Mouse (Mus musculus): ENCODE measurements around the gene Dpt. TPM values are rescaled to one million over a fixed set of nuclear protein-coding genes. Genes with fewer than 3 reads are reported as not detected.
"Not testable (repeated sequence)": the region's sequence is repeated elsewhere in the genome, so short reads cannot be mapped to it uniquely, and the experiment has no call there.

Dpt gene
- polyA plus RNA-seq, 1 experiment from 2014 or later, result 115 TPM

- H3K4me3 ChIP-seq (replicated peaks); H3K9me3 ChIP-seq (replicated peaks); H3K27me3 ChIP-seq; ATAC-seq (ENCODE audit: insufficient number of reproducible peaks, low FRiP score, low TSS enrichment, low read depth); H3K27ac ChIP-seq (replicated peaks); H3K4me2 ChIP-seq (replicated peaks); H3K9ac ChIP-seq; H3K36me3 ChIP-seq; H3K4me1 ChIP-seq: not testable (repeated sequence)
- 91% methylated on average over 12 of the region's 12 CpGs for whole genome bisulfite sequencing
Observed at GRCm38 (mm10) chr1:164790296-164790695, 6.1 kb upstream of the Dpt start.

- ATAC-seq (ENCODE audit: insufficient number of reproducible peaks, low FRiP score, low TSS enrichment, low read depth), result no peak
- no peak overlapping the region for H3K9ac ChIP-seq
- no peaks in the 10 kb centered on the region for H3K27me3 ChIP-seq
- 70% methylated on average over 4 of the region's 4 CpGs for WGBS
- H3K4me2 ChIP-seq (replicated peaks), result no peak overlapping the region
- no peaks in the 10 kb centered on the region for H3K9me3 ChIP-seq (replicated peaks)
- no peak overlapping the region for H3K27ac ChIP-seq (replicated peaks)
- H3K36me3 ChIP-seq, result no peaks in the 10 kb centered on the region
- H3K4me1 ChIP-seq, result peaks cover 18% of the 10 kb centered on the region
- H3K4me3 ChIP-seq (replicated peaks), result no peak overlapping the region
Observed at GRCm38 (mm10) chr1:164793049-164793448, 3.4 kb upstream of the Dpt start.

- H3K4me2 ChIP-seq (replicated peaks), result peak overlapping the region; percentile 26
- WGBS, result 96% methylated on average over 1 of the region's 1 CpGs
- H3K9me3 ChIP-seq (replicated peaks), result no peaks in the 10 kb centered on the region
- H3K27ac ChIP-seq (replicated peaks), result no peak overlapping the region
- H3K4me3 ChIP-seq (replicated peaks), result peak overlapping the region; percentile 31
- no peak for ATAC-seq (ENCODE audit: insufficient number of reproducible peaks, low FRiP score, low TSS enrichment, low read depth)
- no peaks in the 10 kb centered on the region for H3K36me3 ChIP-seq
- H3K9ac ChIP-seq, result no peak overlapping the region
- H3K4me1 ChIP-seq, result peaks cover 30% of the 10 kb centered on the region
- no peaks in the 10 kb centered on the region for H3K27me3 ChIP-seq
Observed at GRCm38 (mm10) chr1:164797746-164798285, 1.4 kb downstream of the Dpt start.

GRCm38 (mm10) chr1:164798471-164798922, 2.1 kb downstream of the Dpt start:
- H3K27me3 ChIP-seq, result no peaks in the 10 kb centered on the region
- peaks cover 30% of the 10 kb centered on the region for H3K4me1 ChIP-seq
- no peak for ATAC-seq (ENCODE audit: insufficient number of reproducible peaks, low FRiP score, low TSS enrichment, low read depth)
- no peaks in the 10 kb centered on the region for H3K36me3 ChIP-seq
- peak overlapping the region; percentile 31; the same call in 1 of the 2 replicates for H3K4me3 ChIP-seq (replicated peaks)
- H3K4me2 ChIP-seq (replicated peaks), result peak overlapping the region; percentile 26; the same call in 1 of the 2 replicates
- 43% methylated on average over 1 of the region's 1 CpGs for WGBS
- H3K9ac ChIP-seq, result no peak overlapping the region
- H3K27ac ChIP-seq (replicated peaks), result peak overlapping the region; percentile 65
- no peaks in the 10 kb centered on the region for H3K9me3 ChIP-seq (replicated peaks)

- no peak overlapping the region for H3K4me3 ChIP-seq (replicated peaks)
- no peaks in the 10 kb centered on the region for H3K36me3 ChIP-seq
- peak overlapping the region; percentile 65; the same call in 1 of the 2 replicates for H3K27ac ChIP-seq (replicated peaks)
- no peaks in the 10 kb centered on the region for H3K9me3 ChIP-seq (replicated peaks)
- H3K4me2 ChIP-seq (replicated peaks), result no peak overlapping the region
- peaks cover 30% of the 10 kb centered on the region for H3K4me1 ChIP-seq
- 27% methylated on average over 3 of the region's 3 CpGs for WGBS
- ATAC-seq (ENCODE audit: insufficient number of reproducible peaks, low FRiP score, low TSS enrichment, low read depth), result no peak
- no peak overlapping the region for H3K9ac ChIP-seq
- H3K27me3 ChIP-seq, result no peaks in the 10 kb centered on the region
Observed at GRCm38 (mm10) chr1:164799161-164799560, 2.7 kb downstream of the Dpt start.

GRCm38 (mm10) chr1:164804277-164804676, 7.8 kb downstream of the Dpt start:
- Histone ChIP-seq H3K4me1 (no peaks in the 10 kb centered on the region), H3K27me3 (no peaks in the 10 kb centered on the region), H3K9ac (no peak overlapping the region), H3K36me3 (no peaks in the 10 kb centered on the region), H3K27ac (replicated peaks) (no peak overlapping the region), H3K9me3 (replicated peaks) (no peaks in the 10 kb centered on the region), H3K4me3 (replicated peaks) (no peak overlapping the region), H3K4me2 (replicated peaks) (no peak overlapping the region)
- ATAC-seq (ENCODE audit: insufficient number of reproducible peaks, low FRiP score, low TSS enrichment, low read depth), result no peak
- WGBS, result 82% methylated on average over 11 of the region's 11 CpGs

- Histone ChIP-seq H3K4me2 (replicated peaks) (no peak overlapping the region), H3K4me1 (no peaks in the 10 kb centered on the region), H3K27me3 (no peaks in the 10 kb centered on the region), H3K27ac (replicated peaks) (no peak overlapping the region), H3K9me3 (replicated peaks) (no peaks in the 10 kb centered on the region), H3K9ac (no peak overlapping the region), H3K36me3 (no peaks in the 10 kb centered on the region), H3K4me3 (replicated peaks) (no peak overlapping the region)
- ATAC-seq (ENCODE audit: insufficient number of reproducible peaks, low FRiP score, low TSS enrichment, low read depth), result no peak
- 81% methylated on average over 10 of the region's 10 CpGs for WGBS
Observed at GRCm38 (mm10) chr1:164804751-164805435, 8.4 kb downstream of the Dpt start.

- no peak overlapping the region for H3K4me2 ChIP-seq (replicated peaks)
- H3K36me3 ChIP-seq, result no peaks in the 10 kb centered on the region
- H3K27ac ChIP-seq (replicated peaks), result no peak overlapping the region
- no peaks in the 10 kb centered on the region for H3K27me3 ChIP-seq
- 63% methylated on average over 2 of the region's 2 CpGs for WGBS
- H3K4me1 ChIP-seq, result no peaks in the 10 kb centered on the region
- ATAC-seq (ENCODE audit: insufficient number of reproducible peaks, low FRiP score, low TSS enrichment, low read depth), result no peak
- H3K9ac ChIP-seq, result no peak overlapping the region
- no peak overlapping the region for H3K4me3 ChIP-seq (replicated peaks)
- no peaks in the 10 kb centered on the region for H3K9me3 ChIP-seq (replicated peaks)
Observed at GRCm38 (mm10) chr1:164809371-164809770, 12.9 kb downstream of the Dpt start.

- no peaks in the 10 kb centered on the region for H3K4me1 ChIP-seq
- no peaks in the 10 kb centered on the region for H3K36me3 ChIP-seq
- 93% methylated on average over 3 of the region's 3 CpGs for WGBS
- ATAC-seq (ENCODE audit: insufficient number of reproducible peaks, low FRiP score, low TSS enrichment, low read depth), result no peak
- no peak overlapping the region for H3K9ac ChIP-seq
- no peak overlapping the region for H3K27ac ChIP-seq (replicated peaks)
- no peaks in the 10 kb centered on the region for H3K27me3 ChIP-seq
- no peaks in the 10 kb centered on the region for H3K9me3 ChIP-seq (replicated peaks)
- H3K4me2 ChIP-seq (replicated peaks), result no peak overlapping the region
- no peak overlapping the region for H3K4me3 ChIP-seq (replicated peaks)
Observed at GRCm38 (mm10) chr1:164811296-164811695, 14.9 kb downstream of the Dpt start.

- H3K27me3 ChIP-seq, result no peaks in the 10 kb centered on the region
- WGBS, result 55% methylated on average over 2 of the region's 2 CpGs
- H3K36me3 ChIP-seq, result no peaks in the 10 kb centered on the region
- H3K4me3 ChIP-seq (replicated peaks), result no peak overlapping the region
- peak overlapping the region; percentile 18; the same call in 1 of the 2 replicates for H3K27ac ChIP-seq (replicated peaks)
- no peak for ATAC-seq (ENCODE audit: insufficient number of reproducible peaks, low FRiP score, low TSS enrichment, low read depth)
- no peaks in the 10 kb centered on the region for H3K4me1 ChIP-seq
- H3K9ac ChIP-seq, result no peak overlapping the region
- no peak overlapping the region for H3K4me2 ChIP-seq (replicated peaks)
- H3K9me3 ChIP-seq (replicated peaks), result no peaks in the 10 kb centered on the region
Observed at GRCm38 (mm10) chr1:164814243-164814642, 17.8 kb downstream of the Dpt start.

- WGBS, result 60% methylated on average over 5 of the region's 5 CpGs
- no peaks in the 10 kb centered on the region for H3K36me3 ChIP-seq
- no peak for ATAC-seq (ENCODE audit: insufficient number of reproducible peaks, low FRiP score, low TSS enrichment, low read depth)
- no peak overlapping the region for H3K4me2 ChIP-seq (replicated peaks)
- no peaks in the 10 kb centered on the region for H3K4me1 ChIP-seq
- H3K4me3 ChIP-seq (replicated peaks), result no peak overlapping the region
- no peaks in the 10 kb centered on the region for H3K9me3 ChIP-seq (replicated peaks)
- no peaks in the 10 kb centered on the region for H3K27me3 ChIP-seq
- H3K27ac ChIP-seq (replicated peaks), result no peak overlapping the region
- no peak overlapping the region for H3K9ac ChIP-seq
Observed at GRCm38 (mm10) chr1:164815330-164815729, 18.9 kb downstream of the Dpt start.

- WGBS, result 82% methylated on average over 3 of the region's 3 CpGs
- Histone ChIP-seq H3K27ac (replicated peaks) (no peak overlapping the region), H3K36me3 (no peaks in the 10 kb centered on the region), H3K4me1 (no peaks in the 10 kb centered on the region), H3K9ac (no peak overlapping the region), H3K4me2 (replicated peaks) (no peak overlapping the region), H3K9me3 (replicated peaks) (no peaks in the 10 kb centered on the region), H3K4me3 (replicated peaks) (no peak overlapping the region), H3K27me3 (no peaks in the 10 kb centered on the region)
- ATAC-seq (ENCODE audit: insufficient number of reproducible peaks, low FRiP score, low TSS enrichment, low read depth), result no peak
Observed at GRCm38 (mm10) chr1:164817331-164817730, 20.9 kb downstream of the Dpt start.

Measured in embryonic facial prominence, embryonic 15.5 days (tissue).